Mouse (Mus musculus): ENCODE results near the gene Setd4.

The Setd4 gene

DNA sequence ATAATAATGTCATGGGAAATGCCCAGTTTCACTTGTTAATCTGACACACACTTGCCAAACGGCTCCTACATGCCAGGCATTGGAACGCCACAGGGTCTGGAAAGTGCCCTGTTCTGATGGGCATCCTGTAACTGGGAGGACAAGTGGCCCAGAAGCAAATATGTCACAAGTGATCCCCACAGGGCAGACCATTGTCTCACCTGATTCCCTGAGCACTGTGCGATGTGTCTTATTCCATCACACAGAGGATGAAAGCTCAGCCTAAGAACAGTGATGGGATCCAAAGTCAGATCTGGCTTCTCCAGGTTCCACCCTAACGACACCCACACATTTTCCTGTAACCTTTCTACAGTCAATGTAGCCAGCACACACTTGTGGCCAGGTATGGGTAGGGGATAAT, 58.9 kb downstream of the Setd4 start:
- no peak for DNase-seq

- peak; percentile 81 for DNase-seq
Measured at GRCm38 (mm10) chr16:93543704-93544103, 60.2 kb downstream of the Setd4 start.

GRCm38 (mm10) chr16:93539891-93540290, 64.0 kb downstream of the Setd4 start:
- DNase-seq = no peak

GRCm38 (mm10) chr16:93535151-93535853, 68.6 kb downstream of the Setd4 start:
- no peak for DNase-seq

Data from layer of hippocampus, adult 9-11 months (tissue).